Mouse (Mus musculus): Measurements from ENCODE around the gene Skint1.
"Not testable (repeated sequence)": the region's sequence is repeated elsewhere in the genome, so short reads cannot be mapped to it uniquely, and the experiment has no call there.

Skint1 gene

GRCm38 (mm10) chr4:112005969-112006368, at the start of gene Skint1:
Skint1 (plus strand) TSS chr4:112006269.
- no peak for DNase-seq

GRCm38 (mm10) chr4:111961309-111961708, 44.8 kb upstream of the Skint1 start:
- peak; percentile 4 for DNase-seq

- DNase-seq: not testable (repeated sequence)
These were observed 42.8 kb upstream of the Skint1 start for GRCm38 (mm10) chr4:111963241-111963640.

GRCm38 (mm10) chr4:111963669-111964068, 42.4 kb upstream of the Skint1 start:
- DNase-seq: no peak

GRCm38 (mm10) chr4:111972623-111973022, 33.4 kb upstream of the Skint1 start, which contains the start of gene Skint7:
Skint7 (plus strand) TSS chr4:111972923.
- no peak for DNase-seq

GRCm38 (mm10) chr4:112071716-112072115, 65.6 kb downstream of the Skint1 start, which contains the start of gene Skint4:
Skint4 (plus strand) TSS chr4:112072016.
- no peak for DNase-seq
